Mouse (Mus musculus): ENCODE results near the gene Atg10.

Atg10 gene

GRCm38 (mm10) chr13:91157941-91158340 lies 65.8 kb downstream of the Atg10 start:
- peaks cover 3% of the 10 kb centered on the region; the same call in 1 of the 2 replicates for H3K27me3 ChIP-seq (ENCODE audit: insufficient read depth, low read length)
- no peaks in the 10 kb centered on the region for H3K9me3 ChIP-seq (ENCODE audit: low read length)
- no peaks in the 10 kb centered on the region for H3K36me3 ChIP-seq (ENCODE audit: insufficient read depth, low read length)
- TF ChIP-seq NANOG (IDR thresholded peaks at IDR 0.05; ENCODE audit: borderline replicate concordance, low read length): no peak
- TF ChIP-seq POU5F1 (IDR thresholded peaks at IDR 0.05; ENCODE audit: borderline replicate concordance, low read length): no peak
- no peak for TF ChIP-seq CTCF (conservative IDR thresholded peaks at IDR 0.05; ENCODE audit: low read length)
- H3K4me1 ChIP-seq (replicated peaks; ENCODE audit: low read depth, low read length): peaks cover 7% of the 10 kb centered on the region
- H3K4me3 ChIP-seq (replicated peaks; ENCODE audit: low read length): no peak overlapping the region

GRCm38 (mm10) chr13:91157429-91157828 lies 66.3 kb downstream of the Atg10 start:
- Histone ChIP-seq H3K4me1 (replicated peaks; ENCODE audit: low read depth, low read length) (peaks cover 2% of the 10 kb centered on the region), H3K36me3 (ENCODE audit: insufficient read depth, low read length) (no peaks in the 10 kb centered on the region), H3K27me3 (ENCODE audit: insufficient read depth, low read length) (no peaks in the 10 kb centered on the region), H3K4me3 (replicated peaks; ENCODE audit: low read length) (no peak overlapping the region), H3K9me3 (ENCODE audit: low read length) (no peaks in the 10 kb centered on the region)
- TF ChIP-seq NANOG (IDR thresholded peaks at IDR 0.05; ENCODE audit: borderline replicate concordance, low read length) (no peak), POU5F1 (IDR thresholded peaks at IDR 0.05; ENCODE audit: borderline replicate concordance, low read length) (no peak), CTCF (conservative IDR thresholded peaks at IDR 0.05; ENCODE audit: low read length) (no peak)

GRCm38 (mm10) chr13:91156949-91157348 lies 66.8 kb downstream of the Atg10 start:
- H3K36me3 ChIP-seq (ENCODE audit: insufficient read depth, low read length): no peaks in the 10 kb centered on the region
- TF ChIP-seq CTCF (conservative IDR thresholded peaks at IDR 0.05; ENCODE audit: low read length) (no peak), POU5F1 (IDR thresholded peaks at IDR 0.05; ENCODE audit: borderline replicate concordance, low read length) (no peak), NANOG (IDR thresholded peaks at IDR 0.05; ENCODE audit: borderline replicate concordance, low read length) (no peak)
- H3K27me3 ChIP-seq (ENCODE audit: insufficient read depth, low read length): no peaks in the 10 kb centered on the region
- no peaks in the 10 kb centered on the region for H3K4me1 ChIP-seq (replicated peaks; ENCODE audit: low read depth, low read length)
- H3K4me3 ChIP-seq (replicated peaks; ENCODE audit: low read length): no peak overlapping the region
- H3K9me3 ChIP-seq (ENCODE audit: low read length): no peaks in the 10 kb centered on the region

- no peak for TF ChIP-seq POU5F1 (IDR thresholded peaks at IDR 0.05; ENCODE audit: borderline replicate concordance, low read length)
- no peak for TF ChIP-seq NANOG (IDR thresholded peaks at IDR 0.05; ENCODE audit: borderline replicate concordance, low read length)
- TF ChIP-seq CTCF (conservative IDR thresholded peaks at IDR 0.05; ENCODE audit: low read length): no peak
- Histone ChIP-seq H3K9me3 (ENCODE audit: low read length) (no peaks in the 10 kb centered on the region), H3K27me3 (ENCODE audit: insufficient read depth, low read length) (no peaks in the 10 kb centered on the region), H3K36me3 (ENCODE audit: insufficient read depth, low read length) (no peaks in the 10 kb centered on the region), H3K4me3 (replicated peaks; ENCODE audit: low read length) (no peak overlapping the region), H3K4me1 (replicated peaks; ENCODE audit: low read depth, low read length) (no peaks in the 10 kb centered on the region)
Observed at GRCm38 (mm10) chr13:91156308-91156707, 67.5 kb downstream of the Atg10 start.

GRCm38 (mm10) chr13:91155429-91156207 lies 68.2 kb downstream of the Atg10 start:
- Histone ChIP-seq H3K27me3 (ENCODE audit: insufficient read depth, low read length) (no peaks in the 10 kb centered on the region), H3K4me3 (replicated peaks; ENCODE audit: low read length) (no peak overlapping the region), H3K9me3 (ENCODE audit: low read length) (no peaks in the 10 kb centered on the region), H3K4me1 (replicated peaks; ENCODE audit: low read depth, low read length) (no peaks in the 10 kb centered on the region), H3K36me3 (ENCODE audit: insufficient read depth, low read length) (no peaks in the 10 kb centered on the region)
- TF ChIP-seq CTCF (conservative IDR thresholded peaks at IDR 0.05; ENCODE audit: low read length) (no peak), POU5F1 (IDR thresholded peaks at IDR 0.05; ENCODE audit: borderline replicate concordance, low read length) (no peak), NANOG (IDR thresholded peaks at IDR 0.05; ENCODE audit: borderline replicate concordance, low read length) (no peak)

- Histone ChIP-seq H3K4me1 (replicated peaks; ENCODE audit: low read depth, low read length) (no peaks in the 10 kb centered on the region), H3K4me3 (replicated peaks; ENCODE audit: low read length) (no peak overlapping the region), H3K9me3 (ENCODE audit: low read length) (no peaks in the 10 kb centered on the region), H3K27me3 (ENCODE audit: insufficient read depth, low read length) (no peaks in the 10 kb centered on the region), H3K36me3 (ENCODE audit: insufficient read depth, low read length) (no peaks in the 10 kb centered on the region)
- TF ChIP-seq POU5F1 (IDR thresholded peaks at IDR 0.05; ENCODE audit: borderline replicate concordance, low read length): no peak
- no peak for TF ChIP-seq CTCF (conservative IDR thresholded peaks at IDR 0.05; ENCODE audit: low read length)
- TF ChIP-seq NANOG (IDR thresholded peaks at IDR 0.05; ENCODE audit: borderline replicate concordance, low read length): no peak
Observed at GRCm38 (mm10) chr13:91154622-91155021, 69.1 kb downstream of the Atg10 start.

GRCm38 (mm10) chr13:91136337-91136736 lies 87.4 kb downstream of the Atg10 start:
- H3K27me3 ChIP-seq (ENCODE audit: insufficient read depth, low read length): no peaks in the 10 kb centered on the region
- no peaks in the 10 kb centered on the region for H3K36me3 ChIP-seq (ENCODE audit: insufficient read depth, low read length)
- no peaks in the 10 kb centered on the region for H3K9me3 ChIP-seq (ENCODE audit: low read length)
- TF ChIP-seq NANOG (IDR thresholded peaks at IDR 0.05; ENCODE audit: borderline replicate concordance, low read length): no peak
- TF ChIP-seq CTCF (conservative IDR thresholded peaks at IDR 0.05; ENCODE audit: low read length): no peak
- TF ChIP-seq POU5F1 (IDR thresholded peaks at IDR 0.05; ENCODE audit: borderline replicate concordance, low read length): no peak
- no peak overlapping the region for H3K4me3 ChIP-seq (replicated peaks; ENCODE audit: low read length)
- H3K4me1 ChIP-seq (replicated peaks; ENCODE audit: low read depth, low read length): no peaks in the 10 kb centered on the region

GRCm38 (mm10) chr13:91133334-91133890 lies 90.4 kb downstream of the Atg10 start:
- Histone ChIP-seq H3K27me3 (ENCODE audit: insufficient read depth, low read length) (no peaks in the 10 kb centered on the region), H3K9me3 (ENCODE audit: low read length) (no peaks in the 10 kb centered on the region), H3K4me1 (replicated peaks; ENCODE audit: low read depth, low read length) (no peaks in the 10 kb centered on the region), H3K4me3 (replicated peaks; ENCODE audit: low read length) (no peak overlapping the region), H3K36me3 (ENCODE audit: insufficient read depth, low read length) (no peaks in the 10 kb centered on the region)
- TF ChIP-seq POU5F1 (IDR thresholded peaks at IDR 0.05; ENCODE audit: borderline replicate concordance, low read length) (no peak), NANOG (IDR thresholded peaks at IDR 0.05; ENCODE audit: borderline replicate concordance, low read length) (no peak), CTCF (conservative IDR thresholded peaks at IDR 0.05; ENCODE audit: low read length) (no peak)

Measured in E14TG2a.4 (cell line).